Mouse (Mus musculus) 3T3-L1 (cell line): ENCODE results near the gene Zscan25.
"Not testable (repeated sequence)": the region's sequence is repeated elsewhere in the genome, so short reads cannot be mapped to it uniquely, and the experiment has no call there.

Experiments used
- DNase-seq: peaks from one replicate; pipeline ENCODE4 v3.0.0-alpha.2; 2015; ENCODE audit warnings: low read depth, low spot score

Zscan25 gene

GRCm38 (mm10) chr5:145280371-145281143, at the start of gene Zscan25:
Zscan25 (plus strand) TSS chr5:145280500.
- DNase-seq, result peak; percentile 98

- DNase-seq, result no peak
Measured at GRCm38 (mm10) chr5:145230641-145231040, 49.7 kb upstream of the Zscan25 start.

GRCm38 (mm10) chr5:145231367-145231871, 48.9 kb upstream of the Zscan25 start, which contains the start of gene Zfp655:
Zfp655 (plus strand) TSS chr5:145231715.
- peak; percentile 98 for DNase-seq

- peak; percentile 72 for DNase-seq
Measured at GRCm38 (mm10) chr5:145231893-145232411, 48.3 kb upstream of the Zscan25 start.

GRCm38 (mm10) chr5:145234636-145235035, 45.7 kb upstream of the Zscan25 start:
- peak; percentile 79 for DNase-seq

GRCm38 (mm10) chr5:145249520-145249919, 30.8 kb upstream of the Zscan25 start:
- no peak for DNase-seq

- DNase-seq, result not testable (repeated sequence)
Measured at GRCm38 (mm10) chr5:145273568-145273967, 6.7 kb upstream of the Zscan25 start.

- no peak for DNase-seq
Measured at GRCm38 (mm10) chr5:145279948-145280347, 352 bp upstream of the Zscan25 start.

GRCm38 (mm10) chr5:145288382-145288781, 8.1 kb downstream of the Zscan25 start:
- DNase-seq, result no peak

GRCm38 (mm10) chr5:145290697-145291096, 10.4 kb downstream of the Zscan25 start:
- DNase-seq, result no peak

- DNase-seq, result no peak
Measured at GRCm38 (mm10) chr5:145292398-145292797, 12.1 kb downstream of the Zscan25 start.

- no peak for DNase-seq
Measured at GRCm38 (mm10) chr5:145300469-145300868, 20.2 kb downstream of the Zscan25 start.

GRCm38 (mm10) chr5:145301796-145302195, 21.5 kb downstream of the Zscan25 start:
- DNase-seq, result not testable (repeated sequence)

GRCm38 (mm10) chr5:145302424-145302823, 22.1 kb downstream of the Zscan25 start:
- no peak for DNase-seq

- DNase-seq, result not testable (repeated sequence)
Measured at GRCm38 (mm10) chr5:145306953-145307352, 26.7 kb downstream of the Zscan25 start.

GRCm38 (mm10) chr5:145307811-145308210, 27.5 kb downstream of the Zscan25 start:
- DNase-seq, result not testable (repeated sequence)

GRCm38 (mm10) chr5:145313845-145314244, 33.5 kb downstream of the Zscan25 start:
- DNase-seq, result peak; percentile 46

GRCm38 (mm10) chr5:145317141-145317540, 36.8 kb downstream of the Zscan25 start:
- no peak for DNase-seq

- DNase-seq, result peak; percentile 10
Measured at GRCm38 (mm10) chr5:145338756-145339155, 58.5 kb downstream of the Zscan25 start.
